Mouse (Mus musculus) liver, embryonic 11.5 days (tissue): ENCODE results near the gene Mustn1. TPM values are rescaled to one million over a fixed set of nuclear protein-coding genes. Genes with fewer than 3 reads are reported as not detected.

ENCODE experiments used
- ATAC-seq: fragments of 200-750 bp; cut with Nextera tagmentation; replicated peaks from 2 replicates; pipeline ENCODE4 v1.8.0; 2017; ENCODE audit warnings: moderate number of reproducible peaks, mild to moderate bottlenecking, moderate TSS enrichment, moderate library complexity; ENCODE audit not compliant: low FRiP score
- DNase-seq: peaks from one replicate; pipeline ENCODE4 v3.0.0-alpha.2; 2017; ENCODE audit warnings: low spot score
- H3K27ac ChIP-seq: fragments of 300-500 bp; sonication (generic); 2 replicates; pipeline ENCODE4 v1.5.1; 2014; ENCODE audit warnings: mild to moderate bottlenecking, low read depth, low read length, control low read depth
- H3K27me3 ChIP-seq: fragments of 300-500 bp; sonication (generic); replicated peaks from 2 replicates; pipeline ENCODE4 v1.6.1; 2014; ENCODE audit warnings: low read length, mixed read lengths; ENCODE audit not compliant: control insufficient read depth, insufficient read depth
- H3K36me3 ChIP-seq: fragments of 300-500 bp; sonication (generic); 2 replicates; pipeline ENCODE4 v1.6.1; 2014; ENCODE audit warnings: mild to moderate bottlenecking, low read length, moderate library complexity, mixed read lengths; ENCODE audit not compliant: control insufficient read depth, insufficient read depth
- H3K4me1 ChIP-seq: fragments of 300-500 bp; sonication (generic); replicated peaks from 2 replicates; pipeline ENCODE4 v1.6.1; 2014; ENCODE audit warnings: low read length, mixed read lengths; ENCODE audit not compliant: control insufficient read depth, insufficient read depth
- H3K4me2 ChIP-seq: fragments of 300-500 bp; sonication (generic); 2 replicates; pipeline ENCODE4 v1.6.1; 2014; ENCODE audit warnings: mild to moderate bottlenecking, control low read depth, moderate library complexity
- H3K4me3 ChIP-seq: fragments of 300-500 bp; sonication (generic); 2 replicates; pipeline ENCODE4 v1.5.1; 2014; ENCODE audit warnings: low read depth, low read length, control low read depth
- H3K9ac ChIP-seq: fragments of 300-500 bp; sonication (generic); 2 replicates; pipeline ENCODE4 v1.6.1; 2014; ENCODE audit warnings: low read depth, low read length, control low read depth
- H3K9me3 ChIP-seq: fragments of 300-500 bp; sonication (generic); 2 replicates; pipeline ENCODE4 v1.6.1; 2016; ENCODE audit warnings: low read length, inconsistent platforms, mixed read lengths; ENCODE audit not compliant: control insufficient read depth
- WGBS: fragments of 180-500 bp; shearing (Covaris S2); extraction: QIAGEN DNeasy Blood & Tissue Kit; methylation state at CpG from one replicate; pipeline ENCODE4 v1.1.7; 2014; 5-methylcytosine and 5-hydroxymethylcytosine counted together
- polyA plus RNA-seq: library from polyadenylated mRNA; unstranded; fragments of >200 nt; fragmentation: Nextera tagmentation; extraction: Ambion mirVana; gene quantifications from 2 replicates; pipeline ENCODE4 v1.2.1, GENCODE M21; 2014

Mustn1 gene
- polyA plus RNA-seq, 1 experiment from 2014 or later = 0.45 TPM

- DNase-seq = no peak
- WGBS = 15% methylated on average over 3 of the region's 3 CpGs
- Histone ChIP-seq H3K4me1 (peaks cover 6% of the 10 kb centered on the region; the same call in 1 of the 2 replicates), H3K9me3 (no peaks in the 10 kb centered on the region), H3K4me3 (no peak overlapping the region), H3K36me3 (no peaks in the 10 kb centered on the region), H3K9ac (no peak overlapping the region), H3K27me3 (no peaks in the 10 kb centered on the region; the same call in 1 of the 2 replicates), H3K4me2 (no peak overlapping the region), H3K27ac (no peak overlapping the region)
- ATAC-seq = no peak
Observed at GRCm38 (mm10) chr14:30885298-30885697, 6.3 kb downstream of the Mustn1 start.

GRCm38 (mm10) chr14:30886204-30886603, 7.2 kb downstream of the Mustn1 start, which contains the start of gene Itih4:
Itih4 (plus strand) TSS chr14:30886476.
- DNase-seq = no peak
- H3K9me3 ChIP-seq = no peaks in the 10 kb centered on the region
- no peaks in the 10 kb centered on the region; the same call in 1 of the 2 replicates for H3K27me3 ChIP-seq
- no peak within 1 kb of the TSS for H3K4me3 ChIP-seq
- no peak for ATAC-seq
- no peak within 1 kb of the TSS for H3K9ac ChIP-seq
- 80% methylated on average over 3 of the region's 3 CpGs for WGBS
- no peak within 1 kb of the TSS for H3K27ac ChIP-seq
- H3K4me1 ChIP-seq = peaks cover 6% of the 10 kb centered on the region; the same call in 1 of the 2 replicates
- H3K36me3 ChIP-seq = no peaks in the 10 kb centered on the region
- no peak within 1 kb of the TSS for H3K4me2 ChIP-seq

- 13% methylated on average over 9 of the region's 9 CpGs for WGBS
- Histone ChIP-seq H3K4me1 (peaks cover 6% of the 10 kb centered on the region; the same call in 1 of the 2 replicates), H3K4me2 (peak overlapping the region; percentile 33), H3K27ac (0 out of 2 replicates have a peak overlapping the region, but pooled peaks have one; percentile 19), H3K9me3 (no peaks in the 10 kb centered on the region), H3K27me3 (no peaks in the 10 kb centered on the region; the same call in 1 of the 2 replicates), H3K36me3 (no peaks in the 10 kb centered on the region), H3K9ac (no peak overlapping the region), H3K4me3 (no peak overlapping the region)
- no peak for DNase-seq
- peak; percentile 57 for ATAC-seq
Observed at GRCm38 (mm10) chr14:30888271-30888732, 9.3 kb downstream of the Mustn1 start.

GRCm38 (mm10) chr14:30899972-30900371, 21.0 kb downstream of the Mustn1 start:
- Histone ChIP-seq H3K4me1 (no peaks in the 10 kb centered on the region), H3K4me2 (no peak overlapping the region), H3K27me3 (no peaks in the 10 kb centered on the region), H3K4me3 (no peak overlapping the region), H3K9ac (no peak overlapping the region), H3K9me3 (no peaks in the 10 kb centered on the region), H3K27ac (no peak overlapping the region), H3K36me3 (no peaks in the 10 kb centered on the region)
- no peak for ATAC-seq
- no peak for DNase-seq
- WGBS = 58% methylated on average over 3 of the region's 3 CpGs

- no peak overlapping the region for H3K4me2 ChIP-seq
- ATAC-seq = no peak
- DNase-seq = no peak
- H3K36me3 ChIP-seq = no peaks in the 10 kb centered on the region
- no peak overlapping the region for H3K4me3 ChIP-seq
- no peaks in the 10 kb centered on the region for H3K9me3 ChIP-seq
- no peaks in the 10 kb centered on the region for H3K27me3 ChIP-seq
- 77% methylated on average over 5 of the region's 5 CpGs for WGBS
- no peak overlapping the region for H3K27ac ChIP-seq
- no peaks in the 10 kb centered on the region for H3K4me1 ChIP-seq
- H3K9ac ChIP-seq = no peak overlapping the region
Observed at GRCm38 (mm10) chr14:30902628-30903027, 23.6 kb downstream of the Mustn1 start.

GRCm38 (mm10) chr14:30903036-30903435, 24.0 kb downstream of the Mustn1 start:
- H3K4me3 ChIP-seq = no peak overlapping the region
- H3K9ac ChIP-seq = no peak overlapping the region
- ATAC-seq (no peak), DNase-seq (no peak)
- no peak overlapping the region for H3K27ac ChIP-seq
- whole genome bisulfite sequencing = 61% methylated on average over 2 of the region's 3 CpGs
- no peak overlapping the region for H3K4me2 ChIP-seq
- H3K4me1 ChIP-seq = no peaks in the 10 kb centered on the region
- no peaks in the 10 kb centered on the region for H3K9me3 ChIP-seq
- no peaks in the 10 kb centered on the region for H3K27me3 ChIP-seq
- H3K36me3 ChIP-seq = no peaks in the 10 kb centered on the region

GRCm38 (mm10) chr14:30904307-30904706, 25.3 kb downstream of the Mustn1 start:
- no peaks in the 10 kb centered on the region for H3K9me3 ChIP-seq
- H3K36me3 ChIP-seq = no peaks in the 10 kb centered on the region
- DNase-seq (no peak), ATAC-seq (no peak)
- no peaks in the 10 kb centered on the region for H3K4me1 ChIP-seq
- H3K4me3 ChIP-seq = no peak overlapping the region
- H3K27me3 ChIP-seq = no peaks in the 10 kb centered on the region
- no peak overlapping the region for H3K9ac ChIP-seq
- H3K4me2 ChIP-seq = no peak overlapping the region
- H3K27ac ChIP-seq = no peak overlapping the region
- 79% methylated on average over 8 of the region's 8 CpGs for WGBS

GRCm38 (mm10) chr14:30906001-30906400, 27.0 kb downstream of the Mustn1 start:
- Histone ChIP-seq H3K27ac (no peak overlapping the region), H3K4me1 (no peaks in the 10 kb centered on the region), H3K27me3 (no peaks in the 10 kb centered on the region), H3K9me3 (no peaks in the 10 kb centered on the region), H3K9ac (no peak overlapping the region), H3K4me3 (no peak overlapping the region), H3K36me3 (no peaks in the 10 kb centered on the region), H3K4me2 (no peak overlapping the region)
- DNase-seq (no peak), ATAC-seq (no peak)
- 83% methylated on average over 6 of the region's 6 CpGs for WGBS

- DNase-seq = no peak
- 62% methylated on average over 3 of the region's 3 CpGs for WGBS
Observed at GRCm38 (mm10) chr14:30907814-30908265, 28.8 kb downstream of the Mustn1 start.

More at GRCm38 (mm10) chr14:30907814-30908265, 28.8 kb downstream of the Mustn1 start:
- Histone ChIP-seq H3K4me2 (no peak overlapping the region), H3K4me3 (no peak overlapping the region), H3K9ac (no peak overlapping the region), H3K27ac (no peak overlapping the region), H3K9me3 (no peaks in the 10 kb centered on the region), H3K27me3 (no peaks in the 10 kb centered on the region), H3K4me1 (no peaks in the 10 kb centered on the region), H3K36me3 (no peaks in the 10 kb centered on the region)
- no peak for ATAC-seq
